Mouse (Mus musculus) lung, adult 18-20 months (tissue): ENCODE measurements at regions not wholly inside any gene's neighbourhood (a gene's known extent, or its start where the extent isn't known, plus 50 kb on each side); places are given as distances from the start of the nearest gene placed in this dataset.

ENCODE experiments used
- DNase-seq, 2 experiments: peaks; one replicate each; pipeline ENCODE4 v3.0.0; 2022; ENCODE audit warnings: mixed read lengths in 2 of 2

DNA sequence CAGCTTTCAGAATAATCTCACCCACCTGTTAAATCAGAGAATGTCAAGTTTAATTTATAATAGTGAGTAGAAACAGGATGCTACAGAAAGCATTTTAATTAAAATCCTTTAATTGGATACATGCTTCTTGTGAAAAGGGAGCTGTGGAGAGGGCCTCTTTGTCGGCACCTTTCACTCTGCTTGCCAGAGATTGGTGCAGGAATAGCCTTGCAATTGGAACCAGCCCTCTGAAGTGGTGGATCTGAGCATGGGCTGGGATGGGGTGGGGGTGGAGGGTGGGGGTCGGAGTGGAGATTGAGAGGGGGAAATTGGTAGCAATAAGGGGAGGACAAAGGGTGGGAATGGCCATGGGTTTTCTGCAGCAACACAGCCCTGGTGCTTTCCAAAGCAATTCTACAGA, 207.2 kb downstream of the Tbx15 start:
- no peak for DNase-seq

- no peak for DNase-seq
Measured at GRCm38 (mm10) chr3:99447813-99448212, 207.6 kb downstream of the Tbx15 start.

DNA sequence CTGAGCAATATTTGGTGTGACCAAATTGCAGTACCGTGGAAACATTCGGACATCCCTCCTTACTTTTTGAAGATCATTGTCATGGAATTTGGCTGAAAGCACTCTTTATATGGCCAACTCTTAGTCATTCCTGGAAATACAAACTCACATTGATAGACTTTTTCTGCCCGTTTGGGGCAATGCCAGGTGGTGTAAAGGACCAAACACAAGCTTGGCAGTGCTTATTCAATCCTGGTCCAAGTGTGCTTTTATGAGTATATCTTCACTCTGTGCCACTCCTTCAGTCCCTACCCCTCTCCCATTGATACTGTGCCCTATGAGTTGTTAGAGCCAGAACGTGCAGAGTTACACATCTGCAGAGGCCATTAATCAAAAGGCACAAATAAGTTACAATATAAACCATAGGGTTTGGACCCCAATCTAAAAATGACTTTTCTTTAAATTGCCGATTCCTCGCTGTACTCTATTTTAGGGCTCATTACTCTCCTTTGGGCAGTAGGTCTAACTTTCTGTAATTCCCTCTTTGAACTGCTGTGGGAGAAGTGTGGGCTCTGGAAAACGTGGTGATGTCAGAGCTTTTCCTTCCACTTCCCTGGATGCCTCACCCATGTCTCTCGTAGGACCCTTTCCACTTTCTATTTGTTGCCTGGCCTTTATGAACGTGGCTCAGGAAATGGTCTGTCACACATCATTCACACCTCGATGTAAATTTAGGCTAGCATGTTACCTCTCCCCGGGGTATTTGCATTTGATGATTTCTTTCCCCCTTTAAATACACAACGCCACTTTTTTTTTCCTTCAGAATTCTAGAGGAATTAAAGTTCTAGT, 219.1 kb downstream of the Tbx15 start:
- DNase-seq: no peak

DNA sequence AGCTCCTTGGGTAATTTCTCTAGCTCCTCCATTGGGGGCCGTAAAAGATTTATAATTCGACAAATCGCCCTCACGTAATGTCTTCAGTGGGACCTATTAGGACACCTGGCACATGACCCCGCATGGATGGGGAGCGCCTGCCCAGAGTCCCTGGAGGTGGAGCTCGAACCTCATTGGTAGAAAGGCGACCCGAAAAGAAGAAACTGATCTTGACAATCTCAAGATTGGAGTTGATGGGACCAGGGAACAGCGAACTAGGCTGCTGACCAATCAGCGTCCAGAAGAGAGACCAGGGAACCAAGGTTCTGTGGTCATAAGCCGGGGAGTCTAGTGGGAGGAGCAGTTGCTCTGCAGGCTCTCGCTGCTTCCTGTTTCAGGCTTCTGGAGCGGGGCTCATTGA, 259.8 kb downstream of the Tbx15 start:
- peak; percentile 4 to 9 for DNase-seq

DNA sequence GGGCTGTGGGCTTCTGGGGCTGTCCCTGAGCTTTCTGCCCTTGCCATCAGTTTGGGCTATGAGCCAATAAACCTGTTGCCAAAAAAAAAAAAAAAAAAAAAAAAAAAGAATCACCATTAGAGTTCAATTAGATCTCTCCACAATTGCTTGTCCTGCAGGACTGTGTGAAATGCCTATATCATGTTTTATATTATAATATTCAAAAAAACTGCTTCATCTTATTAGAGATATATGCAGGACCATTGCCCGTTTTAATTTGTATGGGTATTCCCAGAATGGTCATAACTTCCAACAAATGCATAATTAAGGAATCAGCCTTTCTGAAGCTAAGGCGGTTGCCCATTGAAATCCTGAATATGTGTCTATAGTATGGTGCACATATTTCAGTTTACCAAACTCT, 264.6 kb downstream of the Tbx15 start:
- no peak for DNase-seq

GRCm38 (mm10) chr3:99512250-99512649, 272.1 kb downstream of the Tbx15 start:
- no peak for DNase-seq

DNA sequence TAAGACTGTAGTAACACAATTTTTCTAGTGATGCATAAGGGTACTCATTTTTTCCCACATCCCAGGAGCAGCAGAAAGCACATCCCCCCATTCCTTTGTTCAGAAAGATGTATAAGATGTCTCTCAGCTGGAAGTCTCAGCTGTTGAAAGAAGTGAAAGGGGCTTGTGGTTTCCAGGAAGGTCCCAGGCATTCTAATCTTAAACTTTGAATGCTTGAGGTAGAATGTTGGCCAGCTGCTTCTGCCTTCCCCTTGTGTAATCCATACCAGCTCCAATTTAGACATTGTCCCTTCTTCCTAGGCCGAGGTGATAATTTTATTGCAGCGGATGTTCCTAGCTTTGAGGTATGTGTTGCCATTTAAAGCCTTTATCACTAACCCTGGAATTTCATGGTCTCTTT, 272.8 kb downstream of the Tbx15 start:
- DNase-seq: no peak

- no peak for DNase-seq
Measured at GRCm38 (mm10) chr3:99515751-99516150, 275.6 kb downstream of the Tbx15 start.

DNA sequence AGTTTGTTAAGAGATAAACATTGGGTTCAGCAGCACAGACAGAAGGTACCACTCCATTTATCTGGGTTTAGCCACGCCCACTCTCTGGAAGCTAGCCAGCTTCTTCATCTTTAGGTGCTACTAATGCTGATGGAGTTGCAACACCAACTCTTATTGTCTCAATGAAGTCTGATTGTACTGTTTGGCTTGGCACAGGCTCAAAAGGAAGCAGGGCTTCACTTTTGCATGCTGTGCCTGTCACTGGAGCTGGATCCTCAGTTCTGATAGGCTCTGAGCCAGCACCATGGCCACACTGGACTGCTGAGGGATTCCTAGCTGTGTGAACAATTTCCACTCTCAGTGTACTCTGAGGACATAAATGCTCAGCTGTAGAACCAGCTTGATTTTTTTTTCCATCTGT, 320.7 kb downstream of the Tbx15 start:
- peak; percentile 8 to 26 for DNase-seq

DNA sequence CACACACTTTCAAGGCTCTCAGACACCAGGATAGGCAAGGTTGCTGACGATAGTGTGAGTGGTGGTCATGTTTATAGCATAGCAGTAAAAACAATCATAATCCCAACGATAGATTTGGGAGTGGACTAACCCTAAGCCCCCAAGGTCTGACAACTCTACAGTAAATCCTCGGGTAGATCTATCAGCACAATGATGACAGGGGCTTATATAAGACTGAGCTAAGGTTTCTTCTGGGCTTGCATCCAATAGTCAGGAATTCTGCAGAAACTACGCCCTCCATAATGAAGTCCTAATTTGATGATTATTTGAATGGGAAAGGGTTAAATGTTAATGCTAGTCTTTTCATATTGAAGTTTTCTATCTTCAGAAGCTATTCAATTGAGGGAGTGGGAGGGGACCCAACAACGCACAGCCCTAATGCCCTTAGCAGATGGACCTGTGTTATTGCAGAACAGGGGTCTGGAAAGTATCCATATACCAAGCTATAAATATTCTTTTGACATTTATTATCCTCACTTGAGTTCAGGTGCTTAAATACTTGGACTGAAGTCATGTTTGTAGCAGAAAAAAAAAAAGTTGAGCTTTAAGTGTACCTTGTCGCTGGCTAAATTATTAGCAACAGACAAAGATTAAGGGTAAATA, 311.8 kb upstream of the Spag17 start:
- no peak for DNase-seq

GRCm38 (mm10) chr3:99573977-99574373, 311.2 kb upstream of the Spag17 start:
- no peak for DNase-seq

DNA sequence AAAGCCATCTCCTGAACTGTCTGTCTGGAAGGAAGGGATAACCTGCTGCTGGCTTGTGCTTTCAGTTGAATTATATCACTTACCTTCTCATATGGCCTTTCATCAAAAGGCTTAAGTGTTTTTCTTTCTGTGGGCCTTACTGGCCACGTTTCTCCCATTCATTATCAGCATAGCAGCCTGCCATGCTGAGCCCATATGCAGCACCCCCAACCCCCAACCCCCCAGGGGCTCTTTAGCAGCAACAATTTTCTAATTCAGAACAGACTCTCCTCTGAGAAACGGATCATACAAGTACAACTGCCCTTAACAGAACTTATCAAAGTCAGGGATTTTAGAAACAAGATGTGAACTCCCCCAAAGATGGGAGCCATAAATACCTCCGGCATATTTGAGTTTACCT, 282.5 kb upstream of the Spag17 start:
- no peak for DNase-seq

DNA sequence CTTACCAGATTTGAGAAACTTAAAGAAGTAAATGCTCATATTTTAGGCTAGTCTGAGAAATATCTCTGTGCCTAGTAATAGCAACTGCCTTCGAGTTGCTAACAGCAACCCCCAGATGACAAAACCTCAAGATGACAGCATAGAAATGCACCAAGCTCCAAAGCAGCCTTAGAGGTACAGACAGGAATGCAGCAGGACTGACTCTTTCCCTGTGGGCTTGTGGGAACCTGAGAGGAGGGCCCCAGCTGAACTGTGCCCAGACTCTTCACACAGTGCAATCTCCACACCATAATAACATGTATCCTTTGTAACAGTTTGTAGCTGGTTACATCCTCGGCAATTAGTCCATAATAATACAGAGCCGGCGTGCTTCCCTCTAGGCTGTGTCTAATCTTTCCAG, 252.9 kb upstream of the Spag17 start:
- DNase-seq: no peak

- no peak for DNase-seq
Measured at GRCm38 (mm10) chr3:99641343-99642106, 243.7 kb upstream of the Spag17 start.

GRCm38 (mm10) chr3:99644910-99645309, 240.3 kb upstream of the Spag17 start:
- no peak for DNase-seq

DNA sequence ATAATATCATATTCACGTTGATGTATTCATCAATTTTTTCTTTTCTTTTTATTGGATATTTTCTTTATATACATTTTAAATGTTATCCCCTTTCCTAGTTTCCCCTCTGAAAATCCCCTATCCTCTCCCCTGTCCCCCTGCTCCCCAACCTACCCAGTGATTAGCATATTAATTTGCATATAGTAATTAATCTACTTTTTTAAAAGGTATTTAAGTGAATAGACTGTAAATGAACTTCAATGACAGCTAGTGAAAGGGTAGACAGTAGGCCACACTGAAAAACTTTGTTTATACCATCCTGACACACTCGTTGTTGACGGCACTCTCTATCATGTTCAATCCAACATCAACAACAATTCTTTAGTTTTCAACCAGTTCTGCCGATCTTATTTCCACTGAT, 239.9 kb upstream of the Spag17 start:
- no peak for DNase-seq

- peak in 1 of 2 experiments; percentile 2 for DNase-seq
Measured at GRCm38 (mm10) chr3:99657617-99658016, 227.6 kb upstream of the Spag17 start.

DNA sequence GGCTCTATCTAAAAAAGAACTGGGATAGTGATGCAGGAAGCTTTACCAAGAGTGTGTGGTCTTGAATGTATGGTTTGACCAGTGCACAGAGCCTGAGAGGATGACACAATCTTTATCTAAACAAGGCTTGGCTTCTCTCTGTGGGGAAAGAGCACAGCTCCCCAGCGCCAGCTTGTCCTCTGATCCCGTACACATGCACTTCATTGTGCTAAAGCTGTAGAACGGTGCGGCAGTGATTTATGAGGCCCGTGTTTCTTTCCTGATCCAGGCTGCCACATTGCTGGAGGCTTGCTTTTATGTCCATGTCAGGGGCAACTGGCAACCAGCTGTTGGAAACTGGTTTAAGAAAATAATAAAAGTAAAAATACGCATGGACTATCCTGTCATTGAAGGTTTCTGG, 221.4 kb upstream of the Spag17 start:
- no peak for DNase-seq

GRCm38 (mm10) chr3:99665363-99665762, 219.8 kb upstream of the Spag17 start:
- no peak for DNase-seq

DNA sequence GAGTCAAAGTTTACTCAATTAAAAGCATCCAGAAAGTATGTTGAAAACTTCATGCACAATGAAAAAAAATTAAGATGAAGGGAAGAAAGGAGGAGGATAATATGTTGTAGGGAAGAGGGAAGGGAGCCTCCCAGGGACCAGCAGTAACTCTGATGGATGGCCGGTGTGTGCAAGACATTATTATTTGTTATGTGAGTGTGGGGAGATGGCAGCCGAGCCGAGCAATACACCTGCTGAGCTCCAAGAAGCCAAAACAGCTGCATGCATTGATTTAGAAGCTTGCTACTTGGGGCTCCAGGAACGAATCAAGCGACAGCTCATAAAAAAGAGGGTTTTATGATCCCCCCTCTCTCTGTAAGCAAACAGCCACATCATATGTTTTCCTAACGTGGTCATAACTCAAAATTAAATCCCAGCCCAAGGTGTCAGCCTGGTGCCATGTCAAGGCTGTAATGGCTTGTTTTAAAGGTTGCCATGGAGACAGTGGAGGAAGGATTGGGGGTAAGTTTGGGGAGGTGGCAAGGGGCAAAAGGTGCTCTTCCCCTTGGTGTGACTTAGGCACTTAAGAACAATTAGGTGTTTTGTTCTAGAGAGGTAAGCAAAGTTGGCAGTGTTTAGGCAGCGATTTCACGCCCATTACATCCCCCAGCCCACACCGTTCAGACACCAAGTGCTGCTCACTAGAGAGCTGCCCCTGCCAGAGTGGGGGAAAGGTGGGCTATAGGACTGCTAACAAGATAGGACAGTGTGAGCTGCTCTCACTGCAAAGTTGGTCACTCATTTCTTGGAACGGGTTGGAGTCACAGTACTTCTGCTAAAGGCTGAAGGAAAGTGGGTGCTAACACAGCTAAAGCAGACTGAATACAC, 219.1 kb upstream of the Spag17 start:
- DNase-seq: no peak

DNA sequence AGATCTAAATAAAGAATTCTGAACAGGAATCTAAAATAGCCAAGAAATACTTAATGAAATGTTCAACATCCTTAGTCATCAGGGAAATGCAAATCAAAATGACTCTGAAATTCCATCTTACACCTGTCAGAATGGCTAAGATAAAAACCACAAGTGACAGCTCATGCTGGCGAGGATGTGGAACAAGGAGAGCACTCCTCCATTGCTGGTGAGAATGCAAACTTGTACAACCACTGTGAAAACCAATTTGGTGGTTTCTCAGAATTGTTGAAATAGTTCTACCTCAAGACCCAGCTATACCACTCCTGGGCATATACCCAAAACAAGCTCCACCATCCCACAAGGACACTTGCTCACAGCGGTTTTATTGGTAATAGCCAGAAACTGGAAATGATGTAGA, 211.1 kb upstream of the Spag17 start:
- DNase-seq: no peak

DNA sequence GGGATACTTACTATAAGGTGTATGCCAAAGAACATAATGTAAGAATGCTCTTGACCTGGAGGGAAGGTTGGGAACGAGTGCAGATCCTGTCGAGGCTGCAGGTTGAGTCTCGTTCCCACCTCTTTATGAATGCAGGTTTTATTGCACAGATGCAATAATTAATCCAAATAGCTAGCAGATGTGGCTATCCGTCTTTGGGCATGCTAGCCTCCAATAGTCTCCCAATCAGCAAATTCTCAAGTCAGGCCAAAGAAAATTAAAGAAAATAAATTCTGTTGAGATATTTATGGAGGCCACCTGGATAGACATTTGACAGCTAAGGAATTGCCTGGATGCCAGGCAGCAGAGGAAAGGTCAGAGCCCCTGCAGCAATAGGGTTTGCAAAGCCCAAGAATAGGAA, 175.7 kb upstream of the Spag17 start:
- no peak for DNase-seq

DNA sequence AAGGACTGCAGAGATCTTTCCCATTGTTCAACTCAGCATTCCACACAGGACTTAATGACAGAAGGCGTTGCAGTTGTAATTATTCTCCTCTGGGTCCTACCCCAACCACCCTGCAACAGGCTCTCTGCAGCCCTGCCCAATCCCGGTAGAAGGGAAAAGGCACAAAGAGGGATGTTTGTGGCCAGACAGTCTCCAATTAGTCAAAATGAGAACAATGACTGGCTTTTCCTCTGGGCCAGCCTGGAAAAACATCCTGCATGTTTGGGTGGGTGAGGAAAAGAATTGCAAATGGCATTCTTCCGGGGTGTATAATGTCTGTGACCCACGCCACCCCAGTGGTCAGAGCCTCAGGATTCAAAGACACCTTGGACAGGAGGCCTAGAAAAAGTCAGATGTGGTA, 168.8 kb upstream of the Spag17 start:
- no peak for DNase-seq
